Mouse (Mus musculus) hindbrain, embryonic 15.5 days (tissue): ENCODE data around the gene Klk4. TPM values are rescaled to one million over a fixed set of nuclear protein-coding genes. Genes with fewer than 3 reads are reported as not detected.

Experiments used
- ATAC-seq: fragments of 200-750 bp; cut with Nextera tagmentation; 2 replicates; pipeline ENCODE4 v1.8.0; 2017; ENCODE audit warnings: low read depth, moderate number of reproducible peaks, moderate TSS enrichment; ENCODE audit not compliant: low FRiP score
- H3K27ac ChIP-seq: fragments of 300-500 bp; sonication (generic); replicated peaks from 2 replicates; pipeline ENCODE4 v1.5.1; 2015; ENCODE audit warnings: mild to moderate bottlenecking, inconsistent platforms
- H3K27me3 ChIP-seq: fragments of 300-500 bp; sonication (generic); 2 replicates; pipeline ENCODE4 v1.6.1; 2015; ENCODE audit warnings: control low read depth, inconsistent platforms
- H3K36me3 ChIP-seq: fragments of 300-500 bp; sonication (generic); 2 replicates; pipeline ENCODE4 v1.6.1; 2015; ENCODE audit warnings: control low read depth, inconsistent platforms
- H3K4me1 ChIP-seq: fragments of 300-500 bp; sonication (generic); replicated peaks from 2 replicates; pipeline ENCODE4 v1.6.1; 2015; ENCODE audit warnings: control low read depth, inconsistent platforms
- H3K4me2 ChIP-seq: fragments of 300-500 bp; sonication (generic); 2 replicates; pipeline ENCODE4 v1.6.1; 2015; ENCODE audit warnings: moderate library complexity, mild to moderate bottlenecking, inconsistent platforms
- H3K4me3 ChIP-seq: fragments of 300-500 bp; sonication (generic); 2 replicates; pipeline ENCODE4 v1.5.1; 2015; ENCODE audit warnings: mild to moderate bottlenecking, inconsistent platforms
- H3K9ac ChIP-seq: fragments of 300-500 bp; sonication (generic); 2 replicates; pipeline ENCODE4 v1.6.1; 2015; ENCODE audit warnings: inconsistent platforms
- H3K9me3 ChIP-seq: fragments of 300-500 bp; sonication (generic); 2 replicates; pipeline ENCODE4 v1.6.1; 2016; ENCODE audit warnings: control low read depth, inconsistent platforms
- WGBS: fragments of 180-500 bp; shearing (Covaris S2); methylation state at CpG from one replicate; pipeline ENCODE4 v1.1.7; 2015; 5-methylcytosine and 5-hydroxymethylcytosine counted together
- polyA plus RNA-seq: library from polyadenylated mRNA; unstranded; fragments of >200 nt; fragmentation: Nextera tagmentation; extraction: Ambion mirVana; gene quantifications from 2 replicates; pipeline ENCODE4 v1.2.1, GENCODE M21; 2015

Klk4 gene
- polyA plus RNA-seq, 1 experiment from 2014 or later, result 2.6 TPM

GRCm38 (mm10) chr7:43878281-43878680 lies 2.7 kb upstream of the Klk4 start:
- Histone ChIP-seq H3K4me2 (no peak overlapping the region), H3K4me3 (no peak overlapping the region), H3K27me3 (no peaks in the 10 kb centered on the region), H3K36me3 (no peaks in the 10 kb centered on the region), H3K9me3 (no peaks in the 10 kb centered on the region), H3K4me1 (no peaks in the 10 kb centered on the region), H3K27ac (no peak overlapping the region), H3K9ac (no peak overlapping the region)
- 56% methylated on average over 1 of the region's 1 CpGs for WGBS
- ATAC-seq, result no peak

GRCm38 (mm10) chr7:43882346-43882745 lies 1.4 kb downstream of the Klk4 start:
- Histone ChIP-seq H3K4me3 (no peak overlapping the region), H3K27ac (no peak overlapping the region), H3K27me3 (no peaks in the 10 kb centered on the region), H3K4me1 (no peaks in the 10 kb centered on the region), H3K36me3 (no peaks in the 10 kb centered on the region), H3K9ac (no peak overlapping the region), H3K4me2 (no peak overlapping the region), H3K9me3 (no peaks in the 10 kb centered on the region)
- no peak for ATAC-seq
- WGBS, result 23% methylated on average over 4 of the region's 4 CpGs

- no peaks in the 10 kb centered on the region for H3K4me1 ChIP-seq
- no peak overlapping the region for H3K4me3 ChIP-seq
- no peak overlapping the region for H3K4me2 ChIP-seq
- no peaks in the 10 kb centered on the region for H3K9me3 ChIP-seq
- ATAC-seq, result no peak
- no peak overlapping the region for H3K9ac ChIP-seq
- no peak overlapping the region for H3K27ac ChIP-seq
- H3K36me3 ChIP-seq, result no peaks in the 10 kb centered on the region
- H3K27me3 ChIP-seq, result no peaks in the 10 kb centered on the region
- WGBS, result 31% methylated on average over 4 of the region's 4 CpGs
Measured at GRCm38 (mm10) chr7:43882811-43883210, 1.9 kb downstream of the Klk4 start.

GRCm38 (mm10) chr7:43883547-43883946 lies 2.6 kb downstream of the Klk4 start:
- Histone ChIP-seq H3K36me3 (no peaks in the 10 kb centered on the region), H3K27ac (no peak overlapping the region), H3K4me2 (peak overlapping the region; percentile 39), H3K4me1 (no peaks in the 10 kb centered on the region), H3K9me3 (no peaks in the 10 kb centered on the region), H3K9ac (no peak overlapping the region), H3K27me3 (no peaks in the 10 kb centered on the region), H3K4me3 (peak overlapping the region; percentile 9; the same call in 1 of the 2 replicates)
- peak; percentile 28; the same call in 1 of the 2 replicates for ATAC-seq
- WGBS, result 11% methylated on average over 14 of the region's 14 CpGs

- Histone ChIP-seq H3K4me2 (no peak overlapping the region), H3K27ac (no peak overlapping the region), H3K9ac (no peak overlapping the region), H3K9me3 (no peaks in the 10 kb centered on the region), H3K36me3 (no peaks in the 10 kb centered on the region), H3K27me3 (no peaks in the 10 kb centered on the region), H3K4me3 (no peak overlapping the region), H3K4me1 (no peaks in the 10 kb centered on the region)
- ATAC-seq, result no peak
- 72% methylated on average over 5 of the region's 5 CpGs for WGBS
Measured at GRCm38 (mm10) chr7:43891365-43891764, 10.4 kb downstream of the Klk4 start.

- no peaks in the 10 kb centered on the region for H3K4me1 ChIP-seq
- no peaks in the 10 kb centered on the region for H3K36me3 ChIP-seq
- no peak overlapping the region for H3K9ac ChIP-seq
- 71% methylated on average over 3 of the region's 3 CpGs for WGBS
- no peak overlapping the region for H3K4me3 ChIP-seq
- H3K4me2 ChIP-seq, result no peak overlapping the region
- no peak overlapping the region for H3K27ac ChIP-seq
- H3K27me3 ChIP-seq, result no peaks in the 10 kb centered on the region
- no peak for ATAC-seq
- H3K9me3 ChIP-seq, result no peaks in the 10 kb centered on the region
Measured at GRCm38 (mm10) chr7:43891788-43892187, 10.8 kb downstream of the Klk4 start.

- H3K27ac ChIP-seq, result no peak overlapping the region
- no peaks in the 10 kb centered on the region for H3K27me3 ChIP-seq
- no peak overlapping the region for H3K4me3 ChIP-seq
- no peaks in the 10 kb centered on the region for H3K36me3 ChIP-seq
- no peaks in the 10 kb centered on the region for H3K9me3 ChIP-seq
- no peak overlapping the region for H3K4me2 ChIP-seq
- WGBS, result 14% methylated on average over 1 of the region's 1 CpGs
- no peak overlapping the region for H3K9ac ChIP-seq
- ATAC-seq, result peak; percentile 97
- no peaks in the 10 kb centered on the region for H3K4me1 ChIP-seq
Measured at GRCm38 (mm10) chr7:43894836-43895235, 13.9 kb downstream of the Klk4 start.

GRCm38 (mm10) chr7:43914821-43915220 lies 33.9 kb downstream of the Klk4 start:
- Histone ChIP-seq H3K4me3 (no peak overlapping the region), H3K4me2 (no peak overlapping the region), H3K9me3 (no peaks in the 10 kb centered on the region), H3K27me3 (no peaks in the 10 kb centered on the region), H3K36me3 (no peaks in the 10 kb centered on the region), H3K4me1 (no peaks in the 10 kb centered on the region), H3K9ac (no peak overlapping the region), H3K27ac (no peak overlapping the region)
- ATAC-seq, result no peak
- WGBS, result 79% methylated on average over 9 of the region's 9 CpGs

GRCm38 (mm10) chr7:43918426-43918825 lies 37.5 kb downstream of the Klk4 start:
- 87% methylated on average over 13 of the region's 13 CpGs for WGBS

GRCm38 (mm10) chr7:43918871-43919270 lies 37.9 kb downstream of the Klk4 start:
- no peak overlapping the region for H3K9ac ChIP-seq
- H3K4me1 ChIP-seq, result no peaks in the 10 kb centered on the region
- no peak overlapping the region for H3K4me3 ChIP-seq
- ATAC-seq, result no peak
- WGBS, result 74% methylated on average over 8 of the region's 8 CpGs
- H3K4me2 ChIP-seq, result no peak overlapping the region
- no peak overlapping the region for H3K27ac ChIP-seq
- no peaks in the 10 kb centered on the region for H3K27me3 ChIP-seq
- H3K9me3 ChIP-seq, result no peaks in the 10 kb centered on the region
- no peaks in the 10 kb centered on the region for H3K36me3 ChIP-seq

More at GRCm38 (mm10) chr7:43918426-43918825, 37.5 kb downstream of the Klk4 start:
- no peak for ATAC-seq
- H3K27me3 ChIP-seq, result no peaks in the 10 kb centered on the region
- no peaks in the 10 kb centered on the region for H3K9me3 ChIP-seq
- no peak overlapping the region for H3K4me3 ChIP-seq
- H3K4me1 ChIP-seq, result no peaks in the 10 kb centered on the region
- no peak overlapping the region for H3K9ac ChIP-seq
- H3K36me3 ChIP-seq, result no peaks in the 10 kb centered on the region
- H3K4me2 ChIP-seq, result no peak overlapping the region
- no peak overlapping the region for H3K27ac ChIP-seq

GRCm38 (mm10) chr7:43919559-43920451 lies 38.8 kb downstream of the Klk4 start:
- no peak overlapping the region for H3K4me2 ChIP-seq
- WGBS, result 34% methylated on average over 14 of the region's 14 CpGs
- H3K9me3 ChIP-seq, result no peaks in the 10 kb centered on the region

GRCm38 (mm10) chr7:43920582-43920981 lies 39.6 kb downstream of the Klk4 start:
- no peaks in the 10 kb centered on the region for H3K4me1 ChIP-seq
- WGBS, result 91% methylated on average over 3 of the region's 3 CpGs
- no peaks in the 10 kb centered on the region for H3K9me3 ChIP-seq
- no peak overlapping the region for H3K4me2 ChIP-seq
- H3K27ac ChIP-seq, result no peak overlapping the region
- H3K36me3 ChIP-seq, result no peaks in the 10 kb centered on the region
- ATAC-seq, result no peak
- no peak overlapping the region for H3K9ac ChIP-seq
- H3K4me3 ChIP-seq, result no peak overlapping the region
- no peaks in the 10 kb centered on the region for H3K27me3 ChIP-seq

More at GRCm38 (mm10) chr7:43919559-43920451, 38.8 kb downstream of the Klk4 start:
- H3K27me3 ChIP-seq, result no peaks in the 10 kb centered on the region
- ATAC-seq, result peak; percentile 92
- no peak overlapping the region for H3K27ac ChIP-seq
- H3K4me3 ChIP-seq, result no peak overlapping the region
- H3K36me3 ChIP-seq, result no peaks in the 10 kb centered on the region
- H3K9ac ChIP-seq, result no peak overlapping the region
- H3K4me1 ChIP-seq, result no peaks in the 10 kb centered on the region
